Mouse (Mus musculus) retina, postnatal 1 day (tissue): Measurements from ENCODE around the gene Yif1b.

ENCODE experiments used
- DNase-seq: peaks from one replicate; pipeline ENCODE4 v3.0.0-alpha.2; 2012

The Yif1b gene

DNA sequence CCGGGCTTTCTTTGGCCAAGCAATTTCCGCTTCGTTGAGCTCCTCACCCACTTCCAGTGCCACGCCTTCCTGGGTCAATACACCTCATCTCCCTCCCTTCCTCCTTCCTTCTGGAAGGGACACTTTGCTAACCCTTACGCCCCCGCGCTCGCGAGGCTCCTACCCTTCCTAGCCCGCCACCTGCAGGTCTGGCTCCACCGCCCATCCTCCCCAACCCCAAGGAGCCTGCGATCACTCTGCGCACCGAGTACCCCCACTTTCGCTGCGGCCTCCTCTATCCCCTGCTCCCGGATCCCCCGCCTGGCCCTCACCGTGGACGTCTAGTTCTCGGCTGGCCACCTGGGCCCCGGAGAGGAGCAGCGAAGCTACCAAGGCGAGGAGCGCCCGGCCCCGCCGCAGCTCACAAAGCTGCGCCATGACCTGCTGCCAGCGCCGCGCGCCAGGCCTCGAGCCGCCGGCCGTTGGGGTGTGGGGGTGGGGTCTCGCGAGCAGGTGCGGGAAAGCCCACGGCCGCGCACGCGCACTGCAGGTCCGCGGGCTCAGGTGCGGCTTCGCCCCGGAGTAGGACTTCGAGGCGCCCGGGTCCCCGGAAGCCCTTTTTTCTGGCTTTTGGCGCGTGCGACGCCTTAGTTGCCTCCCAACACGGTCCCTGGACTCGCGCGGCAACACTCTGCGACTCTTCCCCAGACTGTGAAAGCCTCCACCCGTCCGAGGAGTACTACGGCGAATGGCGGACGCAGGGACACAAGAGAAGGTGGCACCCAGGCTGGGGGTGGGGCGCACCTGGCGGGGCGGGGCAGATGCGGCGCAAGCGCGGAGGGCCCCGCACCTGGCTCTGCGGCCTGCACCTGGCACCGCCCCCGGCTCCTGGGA lies 43.3 kb downstream of the Yif1b start, which contains the start of gene Spint2:
Gene Spint2, minus strand, starts transcription at position 712 of the 873 bp plus-strand sequence.
- DNase-seq = peak; percentile 80

DNA sequence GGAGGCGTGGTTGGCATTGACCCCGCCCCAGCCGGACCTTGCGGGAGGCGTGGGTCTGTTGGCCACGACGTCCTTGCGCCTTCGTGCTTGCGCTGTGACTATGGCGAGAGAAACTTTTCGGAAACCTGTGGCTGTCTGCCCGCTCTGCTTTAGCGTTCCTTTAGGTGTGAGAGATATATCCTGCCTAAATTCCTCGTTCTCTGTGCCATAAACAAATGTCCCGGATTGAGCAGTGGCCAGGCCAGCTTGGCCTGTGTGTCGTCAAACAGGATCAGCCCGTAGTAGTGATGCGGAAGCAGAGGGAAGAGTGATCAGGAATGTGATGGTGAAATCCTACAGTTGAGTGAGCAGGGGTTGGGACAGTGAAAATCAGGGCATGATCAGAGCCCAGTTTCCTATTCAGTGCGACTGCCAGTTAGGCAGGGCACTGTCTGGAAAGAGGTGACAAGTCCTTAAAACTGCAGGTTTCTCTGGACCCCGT lies 44.0 kb downstream of the Yif1b start:
- DNase-seq = peak; percentile 56

DNA sequence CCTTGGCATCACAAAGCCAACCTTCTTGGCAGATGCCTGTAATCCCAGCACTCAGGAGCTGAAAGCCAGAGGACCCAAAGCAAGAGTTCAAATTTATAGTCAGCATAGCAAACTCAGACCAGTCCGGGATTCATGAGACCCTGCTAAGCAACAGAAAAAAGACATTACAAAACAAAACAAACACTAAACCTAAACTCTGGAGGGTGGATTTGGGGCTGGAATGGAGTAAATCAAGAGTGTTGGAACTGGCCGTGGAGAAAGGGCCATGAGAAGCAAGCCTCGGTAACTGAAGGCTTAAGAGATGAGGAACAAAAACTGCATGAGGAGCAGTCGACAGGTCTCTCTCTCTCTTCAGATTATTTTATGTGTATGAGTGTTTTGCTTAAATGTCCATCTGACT lies 45.7 kb downstream of the Yif1b start:
- DNase-seq = no peak

DNA sequence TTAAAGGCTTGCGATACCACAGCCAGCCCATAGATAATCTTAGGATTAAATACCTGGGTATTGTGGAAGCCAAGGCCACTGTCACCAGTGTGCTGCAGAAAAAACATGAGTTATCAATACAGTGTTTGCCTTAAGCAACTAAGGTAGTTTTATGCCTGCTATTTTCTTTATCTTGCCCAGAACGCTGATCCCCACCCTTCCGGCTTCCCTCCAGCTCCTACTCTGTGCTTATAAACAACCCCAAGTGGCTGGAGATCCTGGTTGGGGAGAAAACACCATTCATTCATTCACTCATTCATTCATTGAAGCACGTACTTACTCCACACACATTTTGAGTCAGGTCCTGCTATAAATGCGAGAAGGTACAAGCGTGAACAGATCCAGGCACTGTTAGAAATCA lies 46.4 kb downstream of the Yif1b start:
- DNase-seq = no peak

DNA sequence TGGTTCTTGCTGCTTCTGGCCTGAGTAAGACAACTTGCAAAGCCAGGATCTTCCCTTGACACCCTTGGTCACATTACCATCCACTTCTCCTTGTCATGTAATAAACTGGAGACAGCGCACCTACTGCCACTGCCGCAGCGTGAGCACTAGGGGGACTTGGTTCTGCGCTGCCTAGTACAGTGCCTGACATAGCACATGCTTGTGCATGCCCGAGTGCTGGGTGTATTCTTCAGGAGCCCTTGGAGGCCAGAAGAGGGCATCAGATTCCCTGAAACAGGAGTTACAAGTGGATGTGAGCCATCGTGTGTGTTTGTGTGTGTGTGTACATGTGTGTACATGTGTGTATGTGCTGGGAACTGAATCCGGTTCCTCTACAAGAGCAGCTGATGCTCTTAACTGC lies 49.4 kb downstream of the Yif1b start:
- no peak for DNase-seq

DNA sequence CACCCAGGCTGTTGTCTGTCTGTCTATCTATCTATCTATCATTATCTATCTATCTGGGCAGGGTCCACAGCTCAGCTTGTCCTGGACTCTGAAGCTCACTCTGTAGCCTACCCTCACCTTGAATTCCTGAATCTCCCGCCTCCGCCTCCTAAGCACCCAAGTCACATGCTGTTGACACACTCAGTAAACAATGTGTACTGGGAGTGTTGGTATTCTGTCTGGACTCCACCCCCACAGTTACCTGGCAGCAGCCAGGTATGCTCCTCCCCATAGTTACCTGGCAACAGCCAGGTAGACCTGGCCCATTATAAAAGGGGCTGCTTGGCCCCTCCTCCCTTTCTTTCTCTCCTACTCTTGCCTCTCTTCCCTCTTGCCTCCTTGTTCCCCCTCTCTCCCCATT lies 50.0 kb downstream of the Yif1b start:
- no peak for DNase-seq

DNA sequence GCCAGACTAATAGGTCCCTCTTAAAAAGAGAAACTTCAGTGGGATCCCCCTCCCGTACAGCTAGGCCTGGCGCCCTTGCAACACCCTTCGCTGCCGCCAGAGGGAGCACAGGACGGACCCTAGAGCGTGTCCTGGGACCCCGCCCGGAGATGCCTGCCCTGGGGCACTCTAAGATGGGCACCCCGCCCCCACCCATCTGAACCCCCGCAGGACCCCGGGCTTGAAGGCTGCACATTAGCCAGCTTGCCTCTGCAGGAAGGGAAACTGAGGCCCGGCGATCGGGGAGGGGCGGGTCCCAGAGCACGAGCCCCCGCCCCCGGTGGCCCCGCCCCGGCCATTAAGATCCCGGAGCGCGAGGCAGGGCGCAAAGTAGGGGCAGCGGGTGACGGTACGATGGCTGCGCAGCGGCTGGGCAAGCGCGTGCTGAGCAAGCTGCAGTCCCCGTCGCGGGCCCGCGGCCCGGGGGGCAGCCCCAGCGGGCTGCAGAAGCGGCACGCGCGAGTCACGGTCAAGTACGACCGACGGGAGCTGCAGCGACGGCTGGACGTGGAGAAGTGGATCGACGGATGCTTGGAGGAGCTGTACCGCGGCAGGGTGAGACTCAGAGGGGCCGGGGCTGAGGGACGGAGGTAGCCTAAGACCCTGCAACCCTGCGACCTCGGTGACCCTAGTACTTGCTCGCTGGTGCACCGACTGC lies 51.0 kb downstream of the Yif1b start, which contains the start of gene Ppp1r14a:
Gene Ppp1r14a, plus strand, starts transcription at position 367 of the 697 bp plus-strand sequence.
- DNase-seq = peak; percentile 78

DNA sequence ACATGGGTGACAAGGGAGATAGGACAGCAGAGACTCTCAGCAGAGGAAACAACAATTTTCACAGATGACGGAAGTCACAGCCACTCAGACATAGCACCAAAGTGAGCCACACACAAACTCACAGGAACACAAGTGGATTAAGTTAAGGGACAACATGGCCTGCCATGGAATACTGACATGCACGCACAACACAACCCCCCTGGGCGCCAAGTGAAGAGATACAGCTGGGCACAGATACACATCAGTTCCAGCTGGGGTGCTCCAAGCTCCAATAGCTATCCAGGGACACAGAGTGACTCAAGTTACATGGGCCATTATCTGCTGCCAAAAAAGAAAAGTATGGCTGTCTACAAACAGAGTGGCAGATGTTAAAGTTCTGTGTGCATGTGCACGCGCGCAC lies 51.7 kb downstream of the Yif1b start:
- no peak for DNase-seq

DNA sequence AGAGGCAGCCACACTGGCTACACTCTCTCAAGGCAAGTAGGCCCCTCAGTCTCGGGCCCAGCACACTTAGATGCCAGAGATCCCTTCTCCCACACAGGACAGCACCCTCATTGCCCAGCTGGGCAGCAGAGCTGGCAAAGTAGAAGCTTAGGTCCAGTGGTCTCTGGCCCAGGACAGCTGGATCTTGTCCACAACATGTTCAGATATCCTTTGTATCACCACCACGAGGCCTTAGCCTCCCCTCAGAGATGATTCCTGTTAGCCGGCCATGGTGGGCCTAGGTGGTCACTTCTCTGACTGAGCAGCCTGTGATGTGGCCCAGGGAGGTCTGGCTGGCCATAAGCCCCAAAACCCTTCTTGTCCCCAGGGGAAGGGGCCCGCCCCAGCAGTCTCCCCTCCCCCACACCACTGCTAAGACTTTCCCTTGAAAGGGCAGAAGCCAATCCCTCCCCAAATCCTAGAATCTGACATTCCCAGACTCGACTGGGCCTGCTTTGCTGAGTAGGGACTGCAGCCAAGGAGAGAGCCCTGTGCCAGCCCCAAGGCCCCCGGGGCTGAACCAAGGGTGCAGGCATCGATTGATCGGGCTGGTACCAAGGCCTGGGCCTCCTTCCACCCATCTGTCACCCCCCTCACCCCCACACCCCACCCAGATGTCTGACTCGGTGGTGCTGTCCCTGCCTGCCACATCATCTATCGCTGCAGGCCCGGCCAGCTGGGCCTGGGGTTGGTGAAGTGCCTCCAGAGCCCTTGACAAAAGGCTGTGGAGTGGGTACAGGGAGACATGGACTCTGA lies 52.8 kb downstream of the Yif1b start:
- no peak for DNase-seq

DNA sequence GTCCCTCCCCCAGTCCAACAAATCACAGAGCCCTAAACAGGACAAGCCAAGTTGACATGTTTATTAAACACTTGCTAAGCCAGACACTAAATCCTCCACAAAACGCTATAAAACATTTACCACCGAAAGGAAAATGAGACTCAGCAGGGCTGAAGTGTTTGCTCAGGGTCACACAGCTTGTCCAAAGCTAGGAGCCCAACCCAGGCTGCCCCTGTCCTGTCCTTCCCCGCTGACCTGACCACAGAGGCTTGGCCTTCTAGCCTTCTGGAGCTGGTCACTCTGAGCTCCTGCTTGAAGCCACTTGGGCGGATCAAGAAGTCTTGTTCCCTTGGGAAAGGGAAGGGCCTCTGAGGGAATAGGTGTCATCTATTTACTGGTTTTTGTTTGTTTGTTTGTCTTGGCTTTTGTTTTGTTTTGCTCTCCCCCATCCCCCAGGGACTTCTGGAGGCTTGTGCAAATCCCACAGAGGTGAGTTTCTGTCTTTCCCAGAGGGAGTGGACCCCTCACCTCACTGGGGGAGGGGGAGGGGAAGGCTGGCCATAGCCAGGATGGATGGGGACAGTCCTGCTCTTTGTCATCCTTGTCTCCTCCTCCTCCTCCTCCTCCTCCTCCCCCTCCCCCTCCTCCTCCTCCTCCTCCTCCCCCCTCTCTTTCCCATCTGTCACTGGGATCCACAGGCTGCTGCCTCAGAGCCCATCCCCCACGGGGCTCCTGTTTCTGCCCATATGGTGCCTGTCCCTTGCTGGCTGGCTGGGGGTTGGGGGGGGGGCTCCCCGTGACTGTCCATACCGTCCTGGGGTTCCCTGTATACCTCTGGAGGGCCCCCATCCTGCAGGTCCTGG lies 53.7 kb downstream of the Yif1b start:
- DNase-seq = peak; percentile 78

DNA sequence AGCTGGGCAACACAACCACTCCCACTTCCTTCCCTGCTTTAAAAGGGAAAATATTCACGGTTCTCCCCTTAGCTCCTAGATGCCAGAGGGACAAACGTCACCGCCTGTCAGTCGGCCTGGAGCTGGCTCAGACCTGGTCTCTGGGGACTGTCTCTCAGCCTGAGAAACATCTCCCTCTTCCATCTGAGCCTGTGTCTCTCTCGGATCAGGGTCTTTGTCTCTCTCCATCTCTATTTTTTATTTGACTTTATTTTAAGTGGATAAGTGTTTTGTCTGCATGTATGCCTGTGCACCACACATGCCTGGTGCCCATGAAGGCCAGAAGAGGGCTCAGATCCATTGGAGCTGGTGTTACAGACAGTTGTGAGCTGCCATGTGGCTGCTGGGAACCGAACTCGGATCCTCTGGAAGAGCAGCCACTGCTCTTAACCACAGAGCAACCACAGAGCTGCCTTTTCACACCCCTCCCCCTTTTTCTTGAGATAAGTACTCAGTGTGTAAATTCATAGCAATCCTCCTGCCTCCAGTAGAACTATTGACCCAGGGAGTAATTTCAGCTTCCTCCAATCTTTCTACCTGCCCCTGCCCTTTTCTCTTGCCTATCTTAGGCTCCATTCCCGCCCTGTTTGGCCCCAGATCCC lies 54.4 kb downstream of the Yif1b start:
- DNase-seq = no peak

DNA sequence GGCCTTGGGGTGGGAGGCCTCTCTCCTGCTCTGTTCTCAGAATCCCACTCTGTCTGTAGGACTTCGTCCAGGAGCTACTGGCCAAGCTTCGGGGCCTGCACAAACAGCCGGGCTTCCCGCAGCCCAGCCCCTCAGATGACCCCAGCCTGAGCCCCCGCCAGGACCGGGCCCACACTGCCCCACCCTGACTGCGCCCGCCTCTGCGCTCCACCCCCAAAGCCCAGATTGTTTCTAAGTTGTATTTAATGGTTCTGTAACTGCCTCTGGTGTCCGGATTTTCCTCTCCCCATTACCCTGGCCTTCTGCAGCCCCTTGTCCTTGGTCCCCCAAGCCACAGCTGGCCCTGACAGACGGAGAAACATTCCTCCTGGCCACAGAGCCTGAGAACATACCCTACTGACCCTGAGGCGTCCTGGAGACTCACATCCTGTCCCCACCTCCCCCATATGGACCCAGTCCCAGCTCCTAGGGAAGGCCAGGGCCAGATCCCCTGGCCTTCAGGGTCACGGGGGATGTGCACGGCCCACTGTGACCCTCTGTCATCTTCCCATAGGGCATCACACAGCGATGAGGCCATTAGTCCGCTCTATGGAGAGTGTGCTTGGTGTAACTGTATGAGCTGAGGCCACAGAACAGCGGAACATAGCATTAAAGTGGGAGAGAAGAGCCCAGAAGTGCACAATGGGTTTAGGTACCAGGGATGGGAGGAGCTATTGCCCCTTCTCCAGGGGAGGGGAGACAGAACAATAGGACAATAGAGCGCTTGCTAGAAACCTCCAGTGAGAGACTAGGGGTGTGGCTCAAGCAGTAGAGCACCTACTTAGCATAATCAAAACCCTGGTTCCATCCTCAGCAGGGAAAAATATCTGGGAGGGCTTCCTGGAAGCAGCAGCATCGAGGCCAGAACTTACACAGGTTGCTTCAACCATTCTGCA lies 55.3 kb downstream of the Yif1b start:
- DNase-seq = peak; percentile 61

DNA sequence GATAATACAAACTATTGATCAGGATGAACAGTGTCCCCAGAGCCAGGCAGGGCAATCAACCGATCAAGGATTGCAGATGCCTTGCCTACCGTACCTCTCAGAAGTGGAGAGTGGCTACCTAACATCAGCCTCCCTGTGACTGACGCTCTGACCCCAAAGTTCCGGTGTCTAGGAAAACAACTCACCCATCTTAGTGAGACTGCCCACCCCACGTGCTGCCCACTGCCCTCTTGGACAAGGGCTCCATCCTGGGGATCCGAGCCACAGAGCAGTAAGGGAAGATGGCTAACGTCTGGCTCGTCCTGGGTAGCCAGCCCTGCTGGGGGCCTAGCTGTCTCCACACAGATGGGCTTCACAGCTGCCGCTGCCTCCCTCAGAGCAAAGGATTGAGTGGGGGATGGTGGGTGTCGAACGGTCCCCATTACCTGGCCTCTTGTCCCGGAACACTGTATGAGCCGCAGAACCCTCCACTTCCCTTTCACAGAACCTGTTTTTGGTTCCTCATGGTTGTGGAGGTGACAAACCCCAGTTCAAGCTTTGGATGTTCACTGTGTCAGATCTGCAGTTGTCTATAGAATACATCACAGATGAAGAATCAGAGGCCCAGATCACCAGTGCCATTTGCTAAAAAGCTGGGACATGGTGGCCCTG lies 56.1 kb downstream of the Yif1b start:
- DNase-seq = no peak

DNA sequence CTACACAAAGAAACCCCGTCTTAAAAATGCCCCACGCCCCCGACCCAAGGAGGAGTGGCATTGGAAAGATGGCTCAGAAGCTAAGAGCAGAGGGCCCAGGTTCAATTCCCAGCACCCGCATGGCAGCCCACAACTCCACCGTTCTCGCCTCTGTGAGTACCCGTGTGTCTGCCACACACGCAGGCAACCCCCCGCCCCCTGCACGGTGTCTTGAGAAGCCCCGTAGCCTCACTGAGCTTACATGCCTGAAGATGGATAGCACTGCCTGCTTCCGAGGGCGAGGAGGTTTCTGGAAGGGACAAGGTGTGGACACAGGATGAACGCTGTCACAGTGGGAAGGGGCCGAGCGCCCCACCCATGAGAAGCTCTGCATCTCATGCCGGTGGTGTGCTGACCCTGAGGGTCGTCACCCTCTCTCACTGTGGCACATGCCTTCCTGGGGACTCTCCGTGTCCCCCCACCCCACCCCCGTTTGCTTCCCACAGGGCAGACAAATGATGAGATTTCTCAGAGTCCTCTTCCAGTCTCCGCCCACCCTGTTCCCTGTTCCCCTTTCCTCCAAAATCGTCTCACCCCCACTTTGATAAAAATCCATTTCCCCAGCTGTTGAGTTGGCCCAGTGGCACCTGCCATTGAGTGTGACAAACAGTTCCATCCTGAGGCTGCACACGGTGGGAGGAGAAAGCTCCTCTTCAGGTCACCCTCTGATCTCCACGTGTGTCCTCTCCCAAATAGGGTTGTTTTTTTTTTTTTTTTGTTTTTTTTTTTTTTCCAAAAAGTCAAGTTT lies 57.9 kb downstream of the Yif1b start:
- DNase-seq = no peak

DNA sequence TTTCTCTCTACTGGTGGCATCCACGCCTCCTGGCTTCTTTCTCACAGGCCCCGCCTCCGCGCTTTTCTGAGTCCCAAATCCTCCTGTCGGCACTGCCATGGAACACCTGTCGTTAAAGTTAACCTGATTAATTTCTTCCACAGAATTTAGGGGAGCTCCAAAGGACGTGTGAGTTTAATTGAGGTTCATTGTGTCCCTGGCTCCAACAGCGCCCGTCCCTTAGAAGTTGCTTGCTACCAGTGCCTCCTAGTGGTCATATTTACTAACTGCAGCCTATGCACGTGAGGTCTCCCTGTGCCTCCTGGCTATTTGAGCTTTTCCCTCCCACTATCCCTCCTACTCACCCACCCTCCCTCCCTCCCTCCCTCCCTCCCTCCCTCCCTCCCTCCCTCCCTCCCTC lies 58.9 kb downstream of the Yif1b start:
- DNase-seq = peak; percentile 92
